Mouse (Mus musculus): ENCODE measurements at regions not wholly inside any gene's neighbourhood (a gene's known extent, or its start where the extent isn't known, plus 50 kb on each side); places are given as distances from the start of the nearest gene placed in this dataset.
A peak's percentile ranks its signal among the peaks of the same experiment; 100 is the strongest.

- Histone ChIP-seq H3K27me3 (ENCODE audit: control insufficient read depth, insufficient read depth, low read length) (no peaks in the 10 kb centered on the region), H3K36me3 (ENCODE audit: control insufficient read depth, insufficient read depth, low read length) (no peaks in the 10 kb centered on the region), H3K4me1 (ENCODE audit: control insufficient read depth, insufficient read depth, low read length) (no peaks in the 10 kb centered on the region), H3K4me3 (replicated peaks; ENCODE audit: low read length) (no peak overlapping the region), H3K4me2 (replicated peaks; ENCODE audit: low read depth, low read length, severe bottlenecking) (no peak overlapping the region), H3K9ac (ENCODE audit: low read depth, low read length, severe bottlenecking) (no peak overlapping the region), H3K27ac (replicated peaks; ENCODE audit: low read depth, low read length) (no peak overlapping the region), H3K9me3 (ENCODE audit: control insufficient read depth, low read length) (no peaks in the 10 kb centered on the region)
- no peak for DNase-seq (ENCODE audit: low spot score)
- no peak for TF ChIP-seq POLR2A (IDR thresholded peaks at IDR 0.05; ENCODE audit: borderline replicate concordance, extremely low read depth, insufficient read depth, insufficient read length)
- ATAC-seq (ENCODE audit: low FRiP score, low read depth): no peak
- WGBS: 47% methylated on average over 5 of the region's 5 CpGs
Measured at GRCm38 (mm10) chr16:86718982-86719771, 634.8 kb upstream of the N6amt1 start.

GRCm38 (mm10) chr16:86718353-86718752 is 635.6 kb upstream of the N6amt1 start:
- ATAC-seq (ENCODE audit: low FRiP score, low read depth) (no peak), DNase-seq (ENCODE audit: low spot score) (no peak)

GRCm38 (mm10) chr16:86701700-86702099 is 652.3 kb upstream of the N6amt1 start:
- H3K9ac ChIP-seq (ENCODE audit: low read depth, low read length, severe bottlenecking): no peak overlapping the region
- no peaks in the 10 kb centered on the region for H3K36me3 ChIP-seq (ENCODE audit: control insufficient read depth, insufficient read depth, low read length)
- WGBS: 18% methylated on average over 4 of the region's 4 CpGs
- no peaks in the 10 kb centered on the region for H3K4me1 ChIP-seq (ENCODE audit: control insufficient read depth, insufficient read depth, low read length)
- no peak for TF ChIP-seq POLR2A (IDR thresholded peaks at IDR 0.05; ENCODE audit: borderline replicate concordance, extremely low read depth, insufficient read depth, insufficient read length)
- no peak overlapping the region for H3K4me2 ChIP-seq (replicated peaks; ENCODE audit: low read depth, low read length, severe bottlenecking)
- H3K9me3 ChIP-seq (ENCODE audit: control insufficient read depth, low read length): no peaks in the 10 kb centered on the region
- no peak for ATAC-seq (ENCODE audit: low FRiP score, low read depth)
- H3K4me3 ChIP-seq (replicated peaks; ENCODE audit: low read length): no peak overlapping the region
- no peak for DNase-seq (ENCODE audit: low spot score)
- H3K27me3 ChIP-seq (ENCODE audit: control insufficient read depth, insufficient read depth, low read length): no peaks in the 10 kb centered on the region
- H3K27ac ChIP-seq (replicated peaks; ENCODE audit: low read depth, low read length): no peak overlapping the region

More at GRCm38 (mm10) chr16:86718353-86718752, 635.6 kb upstream of the N6amt1 start:
- Histone ChIP-seq H3K27me3 (ENCODE audit: control insufficient read depth, insufficient read depth, low read length) (no peaks in the 10 kb centered on the region), H3K9ac (ENCODE audit: low read depth, low read length, severe bottlenecking) (no peak overlapping the region), H3K4me2 (replicated peaks; ENCODE audit: low read depth, low read length, severe bottlenecking) (no peak overlapping the region), H3K9me3 (ENCODE audit: control insufficient read depth, low read length) (no peaks in the 10 kb centered on the region), H3K4me1 (ENCODE audit: control insufficient read depth, insufficient read depth, low read length) (no peaks in the 10 kb centered on the region), H3K36me3 (ENCODE audit: control insufficient read depth, insufficient read depth, low read length) (no peaks in the 10 kb centered on the region), H3K27ac (replicated peaks; ENCODE audit: low read depth, low read length) (no peak overlapping the region), H3K4me3 (replicated peaks; ENCODE audit: low read length) (no peak overlapping the region)
- TF ChIP-seq POLR2A (IDR thresholded peaks at IDR 0.05; ENCODE audit: borderline replicate concordance, extremely low read depth, insufficient read depth, insufficient read length): no peak
- 77% methylated on average over 7 of the region's 7 CpGs for WGBS

GRCm38 (mm10) chr16:86694497-86694896 is 659.5 kb upstream of the N6amt1 start:
- WGBS: 13% methylated on average over 3 of the region's 3 CpGs
- Histone ChIP-seq H3K4me1 (ENCODE audit: control insufficient read depth, insufficient read depth, low read length) (no peaks in the 10 kb centered on the region; the same call in 1 of the 2 replicates), H3K4me3 (replicated peaks; ENCODE audit: low read length) (no peak overlapping the region), H3K27ac (replicated peaks; ENCODE audit: low read depth, low read length) (no peak overlapping the region), H3K36me3 (ENCODE audit: control insufficient read depth, insufficient read depth, low read length) (no peaks in the 10 kb centered on the region), H3K9me3 (ENCODE audit: control insufficient read depth, low read length) (no peaks in the 10 kb centered on the region), H3K9ac (ENCODE audit: low read depth, low read length, severe bottlenecking) (no peak overlapping the region), H3K4me2 (replicated peaks; ENCODE audit: low read depth, low read length, severe bottlenecking) (no peak overlapping the region), H3K27me3 (ENCODE audit: control insufficient read depth, insufficient read depth, low read length) (no peaks in the 10 kb centered on the region)
- TF ChIP-seq POLR2A (IDR thresholded peaks at IDR 0.05; ENCODE audit: borderline replicate concordance, extremely low read depth, insufficient read depth, insufficient read length): no peak
- ATAC-seq (ENCODE audit: low FRiP score, low read depth): no peak
- peak; percentile 78 for DNase-seq (ENCODE audit: low spot score)

- 50% methylated on average over 3 of the region's 3 CpGs for WGBS
- Histone ChIP-seq H3K27me3 (ENCODE audit: control insufficient read depth, insufficient read depth, low read length) (no peaks in the 10 kb centered on the region), H3K36me3 (ENCODE audit: control insufficient read depth, insufficient read depth, low read length) (no peaks in the 10 kb centered on the region), H3K4me3 (replicated peaks; ENCODE audit: low read length) (no peak overlapping the region), H3K9ac (ENCODE audit: low read depth, low read length, severe bottlenecking) (no peak overlapping the region), H3K4me1 (ENCODE audit: control insufficient read depth, insufficient read depth, low read length) (no peaks in the 10 kb centered on the region), H3K9me3 (ENCODE audit: control insufficient read depth, low read length) (no peaks in the 10 kb centered on the region), H3K27ac (replicated peaks; ENCODE audit: low read depth, low read length) (no peak overlapping the region), H3K4me2 (replicated peaks; ENCODE audit: low read depth, low read length, severe bottlenecking) (no peak overlapping the region)
- no peak for TF ChIP-seq POLR2A (IDR thresholded peaks at IDR 0.05; ENCODE audit: borderline replicate concordance, extremely low read depth, insufficient read depth, insufficient read length)
- DNase-seq (ENCODE audit: low spot score) (no peak), ATAC-seq (ENCODE audit: low FRiP score, low read depth) (0 out of 2 replicates have a peak, but pooled peaks have one; percentile 26)
Measured at GRCm38 (mm10) chr16:86659154-86659553, 694.8 kb upstream of the N6amt1 start.

Data from limb, embryonic 14.5 days (tissue).